Mouse (Mus musculus) stomach, postnatal 0 days (tissue): ENCODE measurements around the gene Magi2.

Experiments used
- CTCF ChIP-seq: IDR thresholded peaks from 2 replicates; pipeline ENCODE4 v1.5.1; 2016; ENCODE audit warnings: antibody characterized with exemption, low read depth, mild to moderate bottlenecking, moderate library complexity
- EP300 ChIP-seq: optimal IDR thresholded peaks from 2 replicates; pipeline ENCODE3; 2016; ENCODE audit warnings: antibody characterized with exemption

DNA sequence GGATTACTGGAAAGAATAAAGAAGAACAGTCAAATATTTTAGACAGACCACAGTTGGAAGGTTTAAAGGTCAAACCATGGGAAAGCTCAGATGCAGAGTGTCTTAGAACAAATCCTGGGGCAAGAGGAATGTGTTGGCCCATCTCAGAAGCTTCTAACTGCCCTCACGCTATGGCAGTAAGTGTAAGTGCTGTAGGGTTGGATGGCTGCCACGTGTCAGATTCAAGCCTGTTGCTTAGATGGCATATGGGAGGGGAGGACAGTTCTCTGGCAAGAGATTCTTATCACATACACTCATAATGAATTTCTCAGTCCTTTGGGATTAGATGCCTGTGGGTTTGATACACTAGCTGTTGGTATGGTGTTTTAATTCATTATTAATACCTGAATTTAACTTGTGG, 238.5 kb downstream of the Magi2 start:
- no peak for TF ChIP-seq CTCF
- no peak for TF ChIP-seq EP300
